Mouse (Mus musculus): Measurements from ENCODE around the gene Mgat4c.

GRCm38 (mm10) chr10:101795507-101795906 is 114.2 kb downstream of the Mgat4c start:
- TF ChIP-seq CTCF (IDR thresholded peaks at IDR 0.05; ENCODE audit: low read depth) (no peak), EP300 (optimal IDR thresholded peaks at IDR 0.05) (no peak)

Data from stomach, postnatal 0 days (tissue).